Mouse (Mus musculus) retina, adult 2 months (tissue): Measurements from ENCODE around the gene Hsf5.

Experiments
- DNase-seq: peaks from one replicate; pipeline ENCODE4 v3.0.0-alpha.2; 2012; ENCODE audit warnings: low read depth, low spot score

Hsf5 gene

DNA sequence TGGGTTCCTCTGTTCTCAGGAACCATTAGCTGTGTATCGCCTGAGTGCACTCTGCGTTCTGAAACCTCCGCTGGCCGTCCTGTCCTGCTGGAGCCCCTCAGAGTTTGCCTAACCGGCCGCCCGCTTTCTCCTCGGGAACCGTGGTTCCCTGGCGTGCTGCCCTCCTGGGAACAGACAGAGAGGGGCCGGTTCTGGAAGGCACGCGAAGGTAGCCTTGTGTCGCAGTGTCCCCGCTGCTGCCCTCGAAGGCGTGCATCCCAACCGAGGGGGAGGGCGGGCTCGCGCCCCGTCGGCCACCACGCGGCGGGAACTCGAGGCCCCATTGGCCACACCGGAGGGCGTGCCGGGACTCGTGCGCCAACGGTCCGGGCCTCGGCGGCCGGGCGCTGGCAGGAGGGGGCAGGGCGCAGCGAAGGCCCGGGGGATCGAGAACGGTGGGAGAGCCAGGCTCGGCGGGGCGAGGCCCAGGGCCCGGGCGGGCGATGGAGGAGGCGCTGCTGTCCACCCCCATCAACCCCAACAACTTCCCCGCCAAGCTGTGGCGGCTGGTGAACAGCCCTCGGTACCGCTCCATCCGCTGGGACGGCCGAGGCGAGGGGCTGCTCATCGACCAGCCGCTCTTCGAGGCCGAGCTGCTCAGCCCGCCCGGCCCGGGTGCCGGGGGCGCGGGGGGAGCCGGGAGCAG, at the start of gene Hsf5:
Gene Hsf5, plus strand, starts transcription at position 375 of the 685 bp plus-strand sequence.
- DNase-seq = no peak

DNA sequence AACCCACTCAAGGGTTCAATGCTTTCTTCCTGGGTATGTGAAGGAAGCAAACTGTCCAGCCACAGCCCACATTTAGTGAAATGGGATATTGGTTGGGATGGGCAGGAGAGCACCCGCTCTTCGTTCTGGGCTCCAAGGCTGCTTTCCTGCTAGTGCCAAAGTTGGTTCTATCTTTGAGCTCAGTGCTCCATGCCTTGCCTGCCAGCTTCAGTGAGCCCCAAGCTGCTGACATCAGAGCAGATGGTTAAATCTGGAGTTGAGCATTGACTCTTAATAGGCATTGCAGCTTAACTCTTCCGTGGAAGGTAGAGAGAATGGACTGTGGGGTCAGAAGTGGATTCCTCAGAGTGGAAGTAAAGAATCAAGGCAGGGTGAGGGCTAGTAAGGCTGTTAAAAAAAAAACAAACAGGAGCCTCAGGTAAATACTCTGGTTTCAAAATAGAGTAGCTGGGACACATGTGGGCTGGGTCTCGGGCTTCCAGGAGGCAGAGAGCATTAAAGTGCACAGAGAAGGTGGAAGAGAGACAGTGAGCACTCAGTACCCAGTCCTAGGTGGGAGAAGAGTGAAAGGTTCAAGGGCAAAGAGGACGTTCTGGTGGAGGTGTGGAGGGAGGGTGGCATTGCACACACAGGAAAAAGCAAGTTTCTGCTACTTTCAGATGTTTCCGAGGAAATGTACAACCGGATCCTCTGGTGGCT, 48.6 kb upstream of the Hsf5 start, which contains the start of gene Sept4:
Gene Sept4, plus strand, starts transcription at position 649 of the 699 bp plus-strand sequence.
- DNase-seq = no peak

DNA sequence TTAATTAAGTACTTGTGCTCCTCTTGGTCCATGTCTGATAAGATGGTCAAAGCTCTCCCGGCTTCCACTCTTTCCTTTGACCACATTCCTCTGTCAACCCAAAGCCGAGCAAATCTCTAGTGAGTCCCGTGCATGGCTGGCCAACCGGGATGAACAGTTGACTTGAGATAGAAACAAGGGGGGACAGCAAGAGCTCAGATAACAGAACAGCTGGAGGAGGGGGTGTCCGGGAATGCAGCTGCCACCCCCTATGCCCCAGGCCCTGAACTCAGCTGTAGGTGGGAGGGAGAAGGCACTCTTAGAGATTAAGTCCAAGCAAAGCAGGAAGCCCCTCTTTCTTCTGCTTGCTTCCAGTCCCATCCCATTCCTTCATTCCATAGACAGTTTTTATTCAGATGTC, 46.2 kb upstream of the Hsf5 start:
- DNase-seq = no peak

DNA sequence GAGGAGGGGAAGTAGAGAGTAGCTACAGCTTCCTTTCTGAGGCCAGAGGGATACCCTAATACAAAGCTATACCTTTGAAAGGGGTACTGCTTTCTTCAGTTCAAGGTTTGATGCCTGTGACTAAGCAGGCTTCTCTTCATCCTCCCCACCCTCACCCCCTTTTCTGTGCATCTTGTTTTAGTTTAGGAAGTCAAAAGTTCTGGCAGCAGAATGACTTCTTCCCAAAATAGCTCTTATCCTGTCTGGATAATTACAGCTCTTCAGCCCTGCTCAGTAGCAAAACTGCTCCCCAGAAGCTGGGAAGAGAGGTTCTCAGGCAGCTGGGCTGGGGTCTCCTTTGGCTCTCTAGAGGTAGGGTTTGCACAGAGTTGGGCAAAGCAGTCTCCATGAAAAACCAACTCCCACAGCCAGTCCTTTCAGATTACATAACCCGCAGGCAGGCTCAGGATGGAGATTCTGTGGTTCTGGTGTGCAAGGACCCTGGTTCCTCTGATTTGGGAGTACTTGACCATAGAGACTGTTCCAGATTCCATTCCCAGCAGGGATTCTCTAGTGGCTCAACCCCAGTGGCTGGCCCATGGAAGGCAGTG, 45.5 kb upstream of the Hsf5 start:
- DNase-seq = no peak

DNA sequence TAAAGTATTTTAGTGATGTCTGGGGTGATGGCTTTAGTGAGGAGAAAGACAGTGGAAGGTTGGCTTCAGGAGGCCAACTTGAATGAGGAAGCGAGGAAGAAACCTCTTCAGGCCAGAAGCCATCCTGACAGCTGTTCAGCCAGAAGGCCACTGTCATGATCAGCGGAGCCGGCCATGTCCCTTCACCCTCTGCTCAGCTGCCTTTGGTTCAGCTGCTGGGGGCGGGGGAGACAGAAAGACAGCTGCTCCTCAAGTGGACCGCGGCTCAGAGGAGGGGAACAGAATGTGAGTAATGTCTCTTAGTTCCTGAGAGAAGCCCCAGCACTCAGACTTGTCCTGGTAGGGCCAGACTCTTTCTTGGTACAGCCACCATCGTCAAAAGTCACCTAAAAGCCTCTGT, 43.2 kb upstream of the Hsf5 start:
- DNase-seq = no peak

DNA sequence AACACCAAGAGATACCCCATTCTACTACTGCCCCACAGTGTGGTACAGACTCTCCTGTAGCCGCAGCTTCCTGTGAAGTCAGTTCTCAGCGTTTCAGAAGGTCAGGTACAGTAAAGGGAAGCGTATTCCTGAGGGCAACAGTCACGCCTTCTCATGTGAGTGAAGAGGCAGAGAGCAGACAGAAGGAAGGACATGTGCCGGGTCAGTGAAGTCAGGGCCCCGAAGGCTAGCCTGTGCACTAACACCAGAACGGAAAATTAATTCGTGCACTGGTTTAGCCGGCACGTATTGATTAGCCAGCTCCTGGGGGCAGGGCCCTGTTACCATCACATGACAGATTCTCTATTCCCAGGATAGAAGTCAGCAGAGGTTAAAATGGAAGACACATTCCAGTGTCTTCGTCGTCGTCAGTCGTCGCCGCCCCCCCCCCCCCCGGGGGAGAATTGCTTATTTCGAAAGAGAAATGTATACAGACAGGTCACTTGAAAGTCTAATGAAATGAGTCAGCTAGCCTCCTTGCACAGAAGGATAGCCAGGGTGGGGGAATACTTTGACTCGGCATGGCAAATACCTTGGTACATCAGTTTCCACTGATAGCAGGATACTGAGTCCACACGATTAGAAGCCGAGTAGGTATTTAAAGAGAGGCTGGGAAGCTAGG, 42.3 kb upstream of the Hsf5 start:
- DNase-seq = no peak

DNA sequence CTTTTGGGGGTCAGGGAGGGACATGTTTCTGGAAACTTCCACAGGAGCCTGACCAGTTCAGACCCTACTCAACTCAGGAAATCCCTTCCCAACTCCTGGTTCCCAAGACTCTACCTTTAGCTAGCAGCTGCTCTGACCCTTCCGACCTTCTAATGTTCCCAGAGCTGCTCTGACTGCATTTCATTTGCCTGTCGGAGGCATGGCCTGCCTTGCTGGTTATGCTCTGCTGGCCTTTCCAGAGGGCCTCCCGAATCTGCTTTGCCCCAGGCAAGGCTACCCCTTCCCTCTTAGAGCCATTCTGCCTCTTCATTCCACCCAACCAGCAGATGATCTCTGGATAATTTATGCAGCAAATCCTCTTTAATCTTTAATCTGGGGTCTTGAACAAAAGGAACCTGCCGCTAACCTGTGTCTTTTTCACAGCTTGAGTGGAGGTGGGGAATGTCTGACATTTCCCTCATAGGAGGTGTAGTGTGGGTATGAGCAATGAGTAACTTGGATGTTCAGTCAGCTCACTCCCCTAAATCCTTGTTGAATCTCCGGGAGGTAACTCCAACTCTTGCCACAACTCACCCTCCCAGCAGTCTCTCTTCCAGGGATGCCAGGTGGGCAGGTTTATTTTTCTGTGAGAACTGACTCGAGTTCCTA, 39.2 kb upstream of the Hsf5 start:
- DNase-seq = no peak

DNA sequence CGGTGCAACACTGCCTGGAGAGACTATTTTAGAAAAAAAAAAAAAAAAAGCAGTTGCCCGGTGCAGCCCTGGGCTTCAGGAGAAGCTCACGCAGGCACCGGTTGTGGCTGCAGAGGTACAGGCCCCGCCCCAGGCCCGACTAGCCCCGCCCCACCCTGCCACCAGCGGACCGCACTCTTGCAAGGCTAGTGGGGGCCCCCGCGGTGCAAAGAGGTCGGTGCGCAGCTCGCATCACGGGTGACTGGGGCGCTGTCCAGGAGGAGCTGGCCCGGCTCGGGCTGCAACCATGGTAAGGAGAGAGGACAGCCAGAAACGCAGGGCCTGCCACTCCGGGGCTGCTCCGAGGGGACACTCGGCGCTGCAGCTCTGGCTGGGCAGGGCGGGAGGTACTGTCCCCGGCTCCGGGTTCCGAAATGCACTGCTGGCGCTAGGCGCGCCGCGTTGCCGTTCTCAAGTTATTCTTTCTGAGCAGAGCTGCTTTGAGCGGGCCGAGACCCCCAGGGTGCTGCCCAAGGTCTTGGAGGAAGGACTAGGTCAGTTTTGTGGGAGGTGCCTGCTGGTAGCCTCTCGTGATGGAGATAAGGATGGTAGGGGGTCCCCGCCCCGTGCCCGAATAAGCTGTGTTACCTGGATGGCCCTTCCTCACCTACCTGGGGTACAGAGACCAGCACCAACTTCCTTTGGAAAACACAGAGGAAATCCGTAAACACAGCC, 38.6 kb upstream of the Hsf5 start:
- DNase-seq = no peak

DNA sequence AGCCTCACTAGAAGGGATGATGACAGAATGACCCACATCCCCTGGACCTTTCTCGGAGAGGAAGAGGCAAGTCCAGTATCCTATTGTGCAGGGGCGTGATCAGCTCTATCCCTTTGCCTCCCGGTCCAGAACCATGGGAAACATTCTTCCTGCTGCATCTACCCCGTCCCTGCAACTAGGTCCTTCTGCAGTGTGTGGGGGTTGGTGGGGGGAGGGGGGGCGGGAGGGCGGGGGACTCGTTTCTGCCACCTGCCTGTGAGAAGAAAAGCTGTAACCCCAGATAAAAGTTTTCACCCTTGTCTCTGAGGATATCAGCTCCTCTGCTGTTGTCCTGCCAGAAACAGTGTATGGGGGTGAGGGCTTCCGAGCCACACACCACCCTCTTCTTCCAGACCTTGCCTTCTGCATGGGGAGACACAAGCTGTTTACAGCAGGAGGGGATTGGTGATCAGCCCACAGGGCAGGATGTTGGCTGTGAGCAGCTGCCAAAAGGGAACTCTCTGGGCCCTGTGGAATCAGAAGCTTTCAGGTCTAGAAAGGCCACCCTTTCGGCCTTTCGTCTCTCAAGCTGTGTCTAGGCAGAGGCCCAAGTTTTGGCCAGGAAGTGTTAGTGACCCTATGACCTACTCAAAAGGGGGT, 37.9 kb upstream of the Hsf5 start:
- no peak for DNase-seq

DNA sequence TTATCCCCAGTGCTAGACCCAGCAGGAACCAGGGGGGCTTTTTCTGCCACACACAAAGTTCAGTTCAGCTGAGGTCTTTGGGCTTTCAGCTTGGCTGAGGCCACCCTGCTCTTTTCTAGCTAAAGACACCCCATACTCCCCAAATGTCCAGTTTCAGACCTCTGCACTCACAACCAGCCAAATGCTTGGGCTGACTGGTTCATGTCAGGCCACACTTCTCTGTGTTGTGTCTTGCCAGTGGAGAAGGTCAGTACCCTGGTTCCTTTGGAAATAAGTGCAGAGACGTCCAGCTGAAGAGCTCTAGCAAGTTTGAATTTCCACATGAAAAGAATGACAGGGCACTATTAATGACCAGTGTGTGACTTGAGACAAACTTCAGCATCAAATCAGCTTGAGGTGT, 37.3 kb upstream of the Hsf5 start:
- DNase-seq = no peak

DNA sequence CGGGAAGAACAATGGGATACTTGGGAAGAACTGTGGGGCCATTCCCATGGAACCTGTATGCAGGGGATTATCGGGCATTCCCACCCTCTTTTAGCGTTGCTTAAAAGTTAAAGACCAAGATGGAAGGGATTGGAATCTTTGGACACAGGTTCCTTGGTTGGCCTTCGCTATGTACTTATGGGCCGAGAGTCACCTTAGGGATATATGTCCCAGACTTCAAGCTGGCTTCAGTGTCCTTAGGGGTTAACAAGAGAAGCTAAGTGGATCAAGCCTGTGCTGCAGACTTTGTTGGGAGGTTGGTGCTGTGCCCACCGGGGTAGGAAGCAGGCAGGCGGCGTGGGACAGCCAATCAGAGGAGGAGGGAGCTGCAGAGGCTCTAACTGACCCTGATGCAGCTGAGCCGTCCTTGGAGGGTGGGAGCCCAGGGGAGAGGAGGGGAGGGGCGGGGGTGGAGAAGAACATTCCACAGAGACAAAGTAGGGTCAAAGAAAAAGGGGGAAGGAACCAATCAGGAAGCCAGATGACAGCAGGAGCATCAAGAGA, 36.4 kb upstream of the Hsf5 start:
- DNase-seq = no peak

DNA sequence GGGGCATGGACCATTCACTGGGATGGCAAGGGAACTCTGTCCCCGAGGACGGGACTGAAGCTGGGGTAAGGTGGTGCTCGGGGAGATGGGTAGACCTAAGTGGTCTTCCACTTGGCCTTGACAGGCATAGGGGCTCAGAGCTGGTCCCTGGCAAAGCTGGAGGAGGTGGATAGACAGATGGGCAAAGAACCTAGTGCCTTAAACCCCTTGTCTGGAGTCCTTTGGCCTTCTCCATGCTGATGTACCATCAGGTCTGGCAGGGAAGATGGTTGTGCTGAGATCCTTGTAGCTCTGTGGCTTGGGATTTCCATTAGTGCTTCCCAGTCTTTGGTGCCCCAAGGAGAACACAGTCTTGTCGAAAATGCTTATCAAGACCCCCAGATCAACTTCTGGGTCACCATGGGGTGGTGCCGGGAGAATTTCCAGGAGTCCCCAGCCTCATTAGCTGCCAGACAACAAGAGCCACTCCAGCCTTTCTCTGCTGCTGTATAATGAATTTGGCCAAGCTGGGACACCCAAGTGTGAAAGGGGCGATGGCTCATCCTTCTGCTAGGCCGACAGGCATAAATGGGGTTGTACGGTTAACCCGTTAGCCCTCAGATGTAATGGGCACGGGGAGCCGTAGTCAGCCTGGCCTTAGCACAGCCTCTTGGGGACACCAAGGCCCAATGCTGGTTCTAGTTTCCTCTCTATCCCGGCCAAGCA, 35.7 kb upstream of the Hsf5 start:
- no peak for DNase-seq

DNA sequence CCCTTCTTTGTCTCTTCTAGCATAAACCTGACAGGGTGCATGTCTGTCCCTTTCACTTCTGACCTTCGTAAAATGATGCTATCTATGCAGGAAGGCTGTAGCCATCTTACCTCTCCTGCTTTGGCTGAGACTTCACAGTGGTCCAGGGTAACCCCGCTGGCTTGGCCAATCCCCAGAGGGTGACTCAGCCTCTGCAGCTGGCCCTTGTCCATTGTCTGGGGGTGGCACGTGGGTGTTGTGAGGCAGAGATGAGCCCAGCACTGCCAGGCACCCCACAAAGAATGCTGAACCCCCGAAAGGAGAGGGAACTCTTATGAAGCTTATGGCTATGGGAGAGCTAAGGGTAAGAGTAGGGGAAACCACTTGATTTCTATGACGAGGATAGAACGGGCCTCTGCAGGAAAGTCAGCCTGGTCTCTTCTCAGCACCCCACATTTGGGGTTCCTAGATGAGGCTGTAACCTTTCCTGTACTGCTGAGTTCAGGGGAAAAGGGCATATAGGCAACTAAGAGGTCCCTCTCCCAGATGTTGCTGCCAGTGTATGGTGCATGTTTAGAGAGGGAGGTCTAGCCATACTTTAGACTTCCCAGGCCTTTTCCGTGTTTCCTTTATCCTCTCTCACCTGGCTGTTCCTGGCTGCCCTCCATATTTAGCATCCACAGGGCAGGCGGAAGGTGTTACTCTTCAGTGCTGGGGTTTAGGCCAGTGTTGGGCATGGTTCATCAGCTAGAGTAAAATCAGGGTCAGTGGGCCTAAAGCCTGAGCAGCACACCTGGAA, 34.8 kb upstream of the Hsf5 start:
- DNase-seq = no peak

DNA sequence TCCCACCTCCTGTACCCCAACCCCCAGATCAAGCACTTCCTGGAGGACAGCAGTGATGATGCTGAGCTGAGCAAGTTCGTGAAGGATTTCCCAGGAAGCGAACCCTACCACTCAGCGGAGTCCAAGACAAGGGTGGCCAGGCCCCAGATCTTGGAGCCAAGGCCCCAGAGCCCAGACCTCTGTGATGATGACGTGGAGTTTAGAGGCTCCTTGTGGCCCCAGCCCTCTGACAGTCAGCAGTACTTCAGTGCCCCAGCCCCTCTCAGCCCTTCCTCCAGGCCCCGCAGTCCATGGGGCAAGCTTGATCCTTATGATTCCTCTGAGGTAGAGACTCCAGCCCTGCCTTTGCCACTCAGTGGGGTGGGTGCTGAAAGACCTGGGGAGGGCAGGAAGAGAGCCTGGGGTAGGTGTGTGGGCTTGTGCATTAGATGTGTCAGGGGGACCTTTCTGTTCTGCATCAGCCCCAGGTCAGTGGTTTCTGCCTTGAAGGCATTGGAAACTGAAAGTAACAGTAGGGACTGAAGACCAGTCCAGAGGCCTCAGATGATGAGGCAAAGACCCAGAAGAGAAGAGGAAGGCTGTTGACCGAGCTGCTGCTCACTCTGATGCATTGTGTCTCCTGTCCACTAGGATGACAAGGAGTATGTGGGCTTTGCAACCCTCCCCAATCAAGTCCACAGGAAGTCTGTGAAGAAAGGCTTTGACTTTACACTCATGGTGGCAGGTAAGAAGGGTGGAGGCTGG, 33.5 kb upstream of the Hsf5 start:
- DNase-seq = no peak

DNA sequence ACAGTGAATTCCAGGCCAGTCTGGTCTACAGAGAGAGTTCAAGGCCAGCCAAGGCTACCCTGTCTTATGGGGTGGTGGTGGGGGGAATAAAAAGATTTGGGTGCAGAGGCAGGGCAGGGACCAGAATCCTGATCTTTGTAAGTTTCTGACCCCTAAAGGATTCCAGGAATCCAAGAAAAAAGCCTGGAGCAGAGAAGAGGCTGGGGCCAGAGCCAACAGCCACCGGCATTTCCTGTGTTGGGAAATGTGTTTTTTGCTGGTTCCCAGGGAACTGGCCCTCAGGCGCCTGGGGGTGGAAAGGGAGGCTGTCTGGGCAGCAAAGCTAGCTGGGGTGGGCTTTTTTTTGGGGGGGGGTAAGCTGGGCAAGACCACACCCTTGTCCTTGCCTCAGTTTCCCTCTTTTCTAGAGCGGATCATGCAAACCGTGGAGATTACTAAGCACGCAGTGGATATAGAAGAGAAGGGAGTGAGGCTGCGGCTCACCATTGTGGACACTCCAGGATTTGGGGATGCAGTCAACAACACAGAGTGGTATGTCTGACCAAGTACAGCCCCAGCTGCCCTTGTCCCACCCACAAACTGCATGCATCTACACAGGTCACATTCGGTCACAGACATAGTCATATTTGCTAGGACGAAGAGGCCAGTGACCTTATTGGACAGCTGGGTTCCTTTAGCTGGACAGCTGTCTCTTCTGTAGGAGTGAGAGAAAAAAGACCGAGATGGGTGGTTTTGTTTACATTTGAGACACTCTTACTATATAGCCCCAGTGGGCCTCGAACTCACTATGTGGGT, 32.1 kb upstream of the Hsf5 start:
- no peak for DNase-seq

DNA sequence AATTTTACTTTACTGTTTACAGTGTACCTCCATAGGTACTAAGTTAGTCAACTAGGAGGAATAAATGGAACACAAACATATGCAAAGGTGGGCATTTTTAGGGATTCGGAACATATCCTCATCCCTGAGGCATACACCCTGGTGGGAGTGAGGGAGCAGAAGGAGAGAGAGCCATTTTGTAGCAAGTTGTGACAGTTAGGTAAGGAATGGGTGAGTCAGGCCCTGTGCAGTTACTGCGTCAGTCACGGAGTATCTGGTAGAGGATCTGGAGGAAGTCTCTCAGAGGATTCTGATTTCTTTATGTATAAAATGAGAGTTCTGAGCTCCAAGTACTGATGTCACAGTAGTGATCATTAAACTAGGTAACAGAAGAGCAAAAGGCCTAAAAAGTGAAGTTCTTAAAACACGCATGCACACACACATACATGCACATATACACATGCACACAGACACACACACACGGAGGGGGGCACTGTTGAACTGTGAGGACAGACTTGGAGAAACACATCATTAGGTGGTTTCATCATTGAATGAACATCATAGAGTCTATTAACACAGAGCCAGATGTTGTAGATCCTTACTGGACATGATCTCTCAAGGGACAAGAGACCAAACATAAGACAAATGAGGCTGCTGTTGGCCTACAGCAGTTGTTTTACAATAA, 29.6 kb upstream of the Hsf5 start:
- no peak for DNase-seq

DNA sequence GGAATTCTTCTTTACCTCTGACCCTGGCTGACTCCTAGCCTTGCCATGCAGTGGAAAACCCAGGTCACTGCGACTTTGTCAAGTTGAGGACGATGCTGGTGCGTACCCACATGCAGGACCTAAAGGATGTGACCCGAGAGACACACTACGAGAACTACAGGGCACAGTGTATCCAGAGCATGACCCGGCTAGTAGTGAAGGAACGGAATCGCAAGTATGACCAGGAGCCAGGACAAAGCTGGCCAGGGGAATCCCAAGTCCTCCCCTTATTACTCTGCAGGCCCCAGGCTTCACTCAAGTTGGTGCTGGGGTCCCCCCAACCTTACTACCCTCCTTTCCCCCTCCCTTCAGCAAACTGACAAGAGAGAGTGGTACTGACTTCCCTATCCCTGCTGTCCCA, 27.4 kb upstream of the Hsf5 start:
- no peak for DNase-seq
